Mouse (Mus musculus): ENCODE measurements around the gene Fut8.

The Fut8 gene

DNA sequence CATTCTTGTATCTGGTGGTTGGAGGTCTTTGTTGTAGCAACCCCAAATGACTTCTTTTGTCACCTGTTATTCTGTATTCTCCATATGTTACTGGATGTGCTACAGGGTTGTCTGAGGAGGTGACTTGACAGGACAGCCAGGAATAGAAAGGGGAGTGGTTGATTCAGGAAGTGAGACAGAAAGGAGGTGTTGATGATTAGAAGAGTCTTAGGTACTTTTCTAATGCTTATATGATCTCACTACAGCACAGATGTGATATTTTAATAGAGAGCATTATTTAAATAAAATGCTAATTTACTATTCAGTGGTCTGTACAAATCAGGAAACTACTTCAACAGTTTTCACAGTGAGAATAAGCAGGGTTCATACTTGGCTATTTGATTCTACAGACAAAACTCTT lies 71.6 kb downstream of the Fut8 start:
- no peak for DNase-seq

DNA sequence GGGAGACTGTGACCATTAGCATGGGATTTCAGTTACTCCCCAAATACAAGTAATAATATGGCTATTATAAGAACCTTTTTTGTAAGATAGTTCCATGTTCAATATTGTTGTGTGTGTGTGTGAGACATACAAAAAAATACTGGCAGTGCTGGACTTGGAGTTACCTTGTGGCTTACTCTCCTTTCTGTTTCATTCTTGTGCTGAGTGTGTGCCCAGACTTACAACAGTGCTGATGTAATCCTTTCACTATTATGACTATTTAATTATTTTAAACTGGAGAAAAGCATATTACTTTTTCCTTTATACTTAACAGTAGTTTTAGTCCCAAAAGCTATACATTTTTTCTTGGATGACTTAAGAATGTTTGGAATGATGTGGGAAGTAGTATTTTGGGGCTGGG lies 75.6 kb downstream of the Fut8 start:
- no peak for DNase-seq

DNA sequence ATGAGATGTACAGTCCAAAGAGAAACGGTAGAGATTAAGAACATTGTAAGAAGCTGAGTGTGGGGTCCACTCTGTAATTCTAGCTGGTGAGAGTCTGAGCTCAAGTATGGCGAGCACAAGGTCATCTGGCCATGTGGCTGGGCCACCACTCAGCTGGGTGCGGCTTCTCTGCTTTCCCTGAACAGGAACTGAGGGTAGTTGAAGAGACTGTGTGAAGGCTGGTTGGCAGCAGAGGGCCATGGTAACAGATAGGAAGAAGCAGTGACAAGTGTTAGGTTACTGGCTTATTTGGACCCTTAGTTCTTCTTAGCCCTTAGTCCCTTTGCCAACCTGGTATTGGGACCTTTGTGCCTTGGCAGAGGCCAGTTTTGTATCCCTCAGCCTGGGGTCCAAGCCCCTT lies 86.2 kb downstream of the Fut8 start:
- DNase-seq: no peak

DNA sequence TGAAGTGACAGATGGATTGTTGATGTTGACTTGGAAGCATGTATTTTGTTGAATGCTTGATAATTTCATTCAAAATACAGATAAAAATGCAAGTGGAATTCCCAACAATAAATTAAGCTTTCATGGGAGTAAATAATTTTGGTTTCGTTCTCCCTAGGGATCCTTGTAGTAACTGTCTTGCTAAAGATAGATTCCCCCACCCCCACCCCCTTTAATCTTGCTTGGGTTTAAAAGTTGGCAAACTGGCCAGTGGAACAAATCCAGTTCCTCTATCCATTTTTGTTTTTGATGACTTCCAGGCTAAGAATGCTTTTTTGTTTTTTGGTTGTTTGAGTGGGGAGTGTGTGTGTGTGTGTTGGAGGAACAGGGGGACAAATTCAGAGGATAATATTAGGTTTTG lies 108.6 kb downstream of the Fut8 start:
- DNase-seq: no peak

DNA sequence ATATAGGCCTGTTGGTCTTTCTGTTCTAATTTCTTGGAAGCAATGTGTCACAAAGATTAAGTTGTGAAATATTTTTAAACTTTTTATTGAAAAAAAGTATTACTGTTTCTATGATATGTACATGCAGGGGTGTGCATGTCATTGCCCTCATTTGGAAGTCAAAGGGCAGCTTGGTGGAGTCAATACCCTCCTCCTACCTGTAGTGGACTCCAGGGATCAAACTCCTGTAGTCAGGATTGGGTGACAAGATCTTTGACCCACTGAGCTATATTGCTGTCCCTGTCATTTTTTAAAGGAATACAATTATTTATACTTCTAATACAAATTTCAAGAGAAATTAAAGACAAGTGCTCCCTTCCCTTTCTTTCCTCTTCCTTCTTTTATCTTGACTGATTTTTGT lies 111.6 kb downstream of the Fut8 start:
- no peak for DNase-seq

DNA sequence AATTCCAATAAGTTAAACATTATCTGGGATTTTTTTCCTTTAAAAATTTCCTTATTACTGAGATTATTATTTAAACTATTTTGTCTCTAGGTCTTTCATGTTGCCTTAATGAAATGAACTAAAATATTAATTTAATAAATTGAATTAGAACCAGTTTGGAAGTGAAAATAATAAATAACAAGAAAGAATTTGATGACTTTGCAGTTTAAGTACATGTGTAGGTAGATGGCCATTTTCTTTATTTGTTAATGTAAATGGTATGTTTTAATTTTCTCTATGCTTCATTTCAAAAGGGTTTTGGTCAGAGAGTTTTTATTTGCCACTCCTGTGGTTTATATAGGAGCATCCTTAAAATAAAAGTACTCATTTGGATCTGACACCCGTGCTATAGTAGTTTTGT lies 177.8 kb downstream of the Fut8 start:
- DNase-seq: no peak

DNA sequence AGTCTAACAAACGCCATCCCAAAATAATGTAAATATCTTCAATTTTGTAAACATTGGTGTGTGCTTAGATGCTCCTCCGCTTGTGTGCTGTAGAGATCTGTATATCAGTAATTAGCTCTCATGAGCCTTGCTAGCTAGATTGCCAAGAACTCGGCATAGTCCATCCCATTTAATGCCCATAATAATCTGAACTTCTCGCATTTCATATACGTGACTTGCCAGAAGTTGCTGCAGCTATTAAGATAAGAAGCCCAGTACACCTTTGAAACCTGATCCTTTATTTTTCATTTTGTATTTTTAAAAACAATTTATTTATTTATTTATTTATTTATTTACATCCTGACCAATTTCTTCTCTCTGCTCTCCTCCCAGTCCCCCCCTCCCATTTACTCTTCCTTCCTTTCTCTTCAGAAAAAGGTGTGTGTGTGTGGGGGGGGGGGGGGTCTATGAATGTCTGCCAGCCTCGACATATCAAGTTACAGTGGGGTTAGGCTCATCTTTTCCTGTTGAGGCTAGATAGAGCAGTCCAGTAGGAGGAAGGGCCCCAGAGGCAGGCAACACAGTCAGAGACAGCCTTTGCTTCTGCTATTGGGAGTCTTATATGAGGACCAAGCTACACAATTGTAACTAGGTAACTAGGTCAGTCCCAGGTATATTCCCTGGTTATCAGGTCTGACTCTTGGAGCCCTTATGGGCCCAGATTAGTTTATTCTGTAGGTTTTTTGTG lies 183.9 kb downstream of the Fut8 start:
- no peak for DNase-seq

DNA sequence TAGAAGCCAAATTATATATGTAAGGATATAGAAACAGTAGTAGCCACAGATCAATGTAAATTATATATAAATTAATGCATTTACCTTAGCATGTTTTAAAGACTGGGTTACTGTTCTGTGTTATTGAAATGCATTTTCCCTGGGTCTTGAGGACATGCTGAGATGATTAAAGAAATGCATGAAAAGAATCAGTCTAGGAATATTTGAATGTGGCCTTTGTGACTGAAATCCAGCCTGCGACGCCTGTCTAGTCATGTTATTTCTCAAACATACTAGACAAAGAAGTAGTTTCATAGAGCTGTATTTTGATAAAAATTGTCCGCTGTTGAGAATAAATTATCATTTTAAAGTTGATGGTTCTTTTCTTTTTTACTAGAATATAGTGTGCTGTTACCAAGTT lies 188.2 kb downstream of the Fut8 start:
- DNase-seq: no peak

DNA sequence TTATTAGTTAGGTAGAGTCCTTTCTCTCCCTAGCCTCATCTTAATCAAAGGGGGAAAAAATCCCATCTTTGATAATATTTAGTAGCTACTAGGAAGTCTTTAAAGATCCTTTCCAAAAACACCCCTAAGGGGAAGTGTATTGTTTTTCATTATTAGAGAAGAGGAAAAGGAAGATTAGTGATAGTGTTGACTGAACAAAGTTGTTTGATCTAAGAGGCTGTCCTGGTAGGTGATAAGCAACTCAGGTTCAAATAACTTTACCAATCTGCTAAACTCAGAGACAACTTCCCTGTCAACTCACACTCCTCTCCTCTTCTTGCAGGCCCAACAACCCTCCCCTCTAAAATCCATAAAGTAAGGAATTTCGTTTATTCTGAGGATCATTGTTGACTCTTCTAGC lies 190.2 kb downstream of the Fut8 start:
- DNase-seq: no peak

DNA sequence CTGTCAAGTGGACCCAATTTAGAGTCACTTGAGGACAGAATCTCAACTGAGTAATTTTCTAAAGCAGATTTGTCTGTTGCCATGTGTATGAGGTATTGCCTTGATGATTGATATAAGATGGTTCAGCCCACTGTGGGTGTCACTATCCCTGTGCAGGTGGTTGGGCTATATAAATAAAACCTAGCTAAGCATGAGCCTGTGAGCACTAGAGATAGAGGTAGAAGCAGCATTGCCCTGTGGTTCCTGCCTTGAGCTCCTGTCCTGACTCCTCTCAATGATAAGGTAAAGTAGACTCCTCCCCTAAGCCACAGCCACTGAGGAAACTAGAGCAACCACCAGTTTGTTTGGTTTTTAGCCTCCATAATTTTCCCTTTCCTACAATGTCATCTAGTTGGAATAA lies 191.5 kb downstream of the Fut8 start:
- no peak for DNase-seq

DNA sequence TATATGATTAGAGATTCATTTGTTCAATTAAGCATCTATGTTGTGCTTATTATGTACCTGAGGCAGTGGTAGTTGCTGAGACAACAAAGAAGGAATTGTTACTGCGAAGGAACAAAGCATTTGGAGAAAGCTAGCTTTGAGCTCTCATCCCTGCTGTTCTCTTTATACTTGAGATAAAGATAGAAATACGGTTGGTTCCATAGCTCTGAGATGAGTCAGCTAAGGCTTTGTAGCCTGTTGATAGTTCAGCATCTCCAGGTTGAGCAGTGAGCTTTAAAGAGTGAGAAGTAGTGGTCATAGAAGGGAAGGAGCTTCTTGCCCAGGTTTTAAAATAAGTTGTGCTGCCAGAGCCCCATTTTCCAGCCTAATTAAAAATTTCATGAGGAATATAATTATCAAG lies 198.8 kb downstream of the Fut8 start:
- no peak for DNase-seq

DNA sequence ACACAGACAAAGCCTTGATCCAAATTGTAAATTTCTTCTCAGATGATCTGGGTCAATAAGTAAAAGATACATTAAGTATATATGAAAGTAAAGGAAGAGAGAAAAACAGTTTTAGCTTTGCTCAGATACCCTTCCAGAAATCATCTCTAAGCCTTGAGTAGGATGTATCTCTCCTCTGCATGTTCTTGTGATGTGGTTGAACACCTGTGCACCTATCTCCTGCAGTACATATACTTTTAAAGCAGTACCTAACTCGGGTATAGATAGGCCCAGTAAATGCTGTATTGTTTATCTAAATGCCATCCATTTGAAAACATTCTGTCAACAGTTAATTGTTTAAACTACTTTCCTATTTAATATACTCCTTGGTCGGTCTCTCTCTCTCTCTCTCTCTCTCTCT lies 212.9 kb downstream of the Fut8 start:
- DNase-seq: peak; percentile 20

DNA sequence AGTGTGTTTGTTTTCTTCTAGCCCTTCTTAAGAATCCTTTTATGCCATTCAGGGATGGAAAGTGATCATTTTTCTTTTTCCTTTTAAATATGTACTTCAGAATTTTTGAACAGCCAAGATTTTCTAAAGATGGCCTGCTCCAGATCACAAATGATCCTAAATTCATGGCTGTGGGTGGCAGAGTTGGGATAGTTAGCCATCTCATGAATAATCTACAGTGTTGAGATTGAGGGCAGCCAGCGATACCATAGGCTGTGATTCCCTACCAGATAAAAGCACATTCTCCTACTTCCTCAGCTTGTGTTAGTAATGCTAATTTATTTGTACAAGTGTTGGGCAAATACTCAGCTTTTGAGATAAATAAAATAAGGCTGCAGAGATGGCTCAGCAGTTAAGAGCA lies 228.3 kb downstream of the Fut8 start:
- no peak for DNase-seq

DNA sequence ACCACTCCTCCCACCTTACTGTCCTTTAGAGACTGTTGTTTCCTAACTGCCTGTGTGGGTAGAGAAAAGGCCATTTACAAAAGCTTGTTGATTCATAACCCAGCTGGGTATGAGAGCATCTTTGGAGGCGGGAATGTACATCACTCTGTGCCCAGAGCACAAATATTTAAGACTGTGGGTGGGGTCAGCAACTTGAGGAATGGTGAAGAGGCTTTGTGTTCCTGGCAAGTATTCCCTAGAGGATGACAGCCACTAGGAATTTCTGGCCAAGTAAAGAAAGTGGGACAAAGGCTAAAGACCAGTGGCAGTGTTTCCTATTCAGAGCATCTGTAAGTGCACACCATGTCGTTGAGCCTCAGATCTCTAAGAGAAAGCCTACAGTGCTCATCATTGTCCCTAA lies 242.0 kb downstream of the Fut8 start:
- DNase-seq: no peak

DNA sequence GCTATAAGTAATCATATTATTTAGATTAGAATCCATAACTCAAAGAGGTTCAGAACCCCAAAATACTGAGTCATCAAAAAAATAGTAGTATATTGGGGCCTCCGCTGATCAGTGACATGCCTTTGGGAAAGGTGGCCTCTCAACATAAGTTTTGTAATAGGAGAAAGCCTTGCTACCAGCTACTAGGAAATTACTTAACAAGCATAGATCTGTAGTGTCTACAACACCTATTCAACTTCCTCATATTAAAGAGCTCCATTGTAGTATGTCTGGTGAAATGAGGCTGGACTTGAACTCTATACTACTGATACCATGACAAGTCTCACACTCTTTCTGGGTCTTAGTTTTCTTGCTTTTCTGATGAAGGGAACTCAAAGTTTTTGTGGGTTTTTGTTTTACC lies 243.2 kb downstream of the Fut8 start:
- no peak for DNase-seq

DNA sequence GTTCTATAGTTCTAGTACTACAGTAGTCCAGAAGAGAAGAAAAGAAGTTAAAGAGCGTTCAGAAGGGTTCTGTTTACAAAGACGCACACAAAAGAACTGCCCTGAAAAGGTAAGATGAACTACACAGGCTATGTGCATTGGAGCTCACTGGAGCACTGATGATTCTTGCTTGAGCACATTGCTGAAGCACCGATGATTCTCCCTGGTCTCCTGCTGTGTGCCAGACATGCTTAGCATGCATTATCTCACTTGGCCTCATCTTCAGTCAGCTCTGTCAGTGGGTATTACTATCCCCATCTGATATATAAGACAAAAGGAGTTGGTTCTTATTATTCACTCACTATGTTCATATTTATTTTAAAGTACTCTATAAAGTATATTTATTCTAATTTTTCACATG lies 243.9 kb downstream of the Fut8 start:
- no peak for DNase-seq

DNA sequence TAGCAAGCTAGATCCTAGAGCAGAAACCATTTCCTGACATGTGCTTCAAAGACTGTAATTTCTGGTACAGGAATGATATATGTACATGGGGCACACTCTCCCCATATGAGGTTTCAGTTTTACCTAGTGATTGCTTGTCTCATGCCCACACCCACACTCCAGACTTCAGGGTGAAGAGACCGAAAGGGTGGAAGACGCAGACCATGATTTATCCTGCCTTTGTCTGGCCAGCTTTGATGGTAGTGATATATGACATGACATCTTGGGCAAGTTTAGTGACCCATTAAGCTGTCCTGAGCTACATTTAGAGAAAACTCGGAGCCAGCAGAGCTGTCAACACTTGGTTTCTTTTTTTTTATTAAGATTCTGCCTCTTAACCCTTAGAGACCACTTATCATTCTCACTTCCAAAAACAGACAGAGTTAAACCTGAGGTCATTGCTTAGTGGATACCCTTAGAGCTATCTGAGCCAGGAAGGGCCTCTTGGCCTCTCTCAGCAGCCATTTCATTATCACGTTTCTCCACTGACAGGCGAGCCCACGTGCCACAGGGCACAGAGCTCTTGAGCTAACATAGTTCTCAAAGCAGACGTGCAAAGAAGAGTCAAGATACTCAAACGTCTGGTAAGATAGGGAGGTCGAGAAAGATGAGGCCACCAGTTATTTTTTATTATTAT lies 245.4 kb downstream of the Fut8 start:
- DNase-seq: no peak

DNA sequence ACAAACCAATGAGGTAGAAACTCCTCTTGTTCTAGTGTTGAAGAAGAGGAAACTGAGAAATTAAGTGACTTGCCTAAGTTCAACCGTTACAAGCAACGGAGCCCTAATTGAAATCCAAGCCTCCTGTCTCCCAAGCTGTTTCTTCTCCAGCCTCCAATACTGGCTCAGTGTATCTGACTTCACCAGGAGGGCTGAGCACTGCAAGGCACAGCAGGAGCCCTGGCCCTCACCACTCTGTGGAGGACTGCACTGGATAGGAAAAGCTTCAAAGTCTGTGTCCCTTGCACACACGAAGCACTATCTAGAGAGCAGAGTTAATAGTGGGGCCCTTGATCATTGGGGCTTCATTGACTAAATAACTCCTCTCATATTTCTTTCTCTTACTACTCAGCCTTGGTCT lies 246.8 kb downstream of the Fut8 start:
- DNase-seq: no peak

DNA sequence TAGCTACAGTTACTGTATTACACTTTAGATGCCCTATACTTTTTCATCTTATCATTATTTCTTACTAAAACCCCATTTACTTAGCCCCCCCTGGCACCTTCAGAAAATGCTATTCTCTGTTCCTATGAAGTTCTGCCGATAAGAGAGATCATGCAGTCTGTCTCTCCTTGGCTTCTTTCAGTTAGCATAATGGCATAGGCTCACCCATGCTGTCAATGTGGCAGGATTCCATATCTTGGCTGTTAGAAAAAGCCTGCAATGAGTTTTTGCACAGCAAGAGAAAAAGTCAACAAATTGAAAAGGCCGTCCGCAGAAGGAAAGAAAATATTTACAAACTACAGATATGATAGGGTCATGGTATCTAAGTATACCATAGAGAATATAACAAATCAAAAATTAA lies 253.6 kb downstream of the Fut8 start:
- DNase-seq: no peak

DNA sequence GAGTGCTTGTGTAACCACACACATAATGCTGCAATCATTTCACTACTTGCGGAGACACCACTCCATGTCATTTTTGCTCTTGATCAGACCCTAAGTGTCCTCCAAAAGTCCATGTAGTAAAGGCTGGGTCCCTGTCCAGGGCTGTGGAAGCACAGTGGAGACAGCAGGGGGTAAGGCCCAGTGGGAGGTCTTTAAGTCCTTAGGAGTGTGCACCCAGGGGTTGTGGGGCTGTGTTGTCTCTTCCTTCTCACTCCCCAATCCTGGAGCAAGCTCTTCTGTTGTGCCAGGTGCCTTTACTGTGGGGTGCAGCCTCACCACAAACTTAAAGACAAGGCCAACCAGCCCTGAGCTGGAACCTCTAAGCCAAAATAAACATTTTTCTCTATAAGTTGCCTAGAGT lies 257.9 kb downstream of the Fut8 start:
- DNase-seq: peak; percentile 13

DNA sequence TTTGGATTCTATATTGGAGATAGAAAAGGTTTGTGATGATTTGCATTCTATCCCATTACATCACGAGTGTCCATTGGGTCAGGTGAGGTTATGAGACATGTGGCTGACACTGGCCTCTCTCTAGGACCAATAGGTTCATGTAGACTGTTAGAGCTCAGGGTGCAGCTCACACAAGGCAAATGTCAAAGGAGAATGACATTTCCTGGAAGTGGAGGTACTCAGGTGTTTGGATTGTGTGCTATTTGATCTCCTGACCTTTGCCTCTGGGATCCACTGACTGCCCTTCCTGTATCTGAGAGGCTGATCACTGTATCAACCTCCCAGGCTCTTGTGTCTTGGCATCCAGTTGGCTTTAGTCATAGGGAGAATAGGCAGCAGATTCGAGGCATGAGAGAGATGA lies 260.2 kb downstream of the Fut8 start:
- no peak for DNase-seq

DNA sequence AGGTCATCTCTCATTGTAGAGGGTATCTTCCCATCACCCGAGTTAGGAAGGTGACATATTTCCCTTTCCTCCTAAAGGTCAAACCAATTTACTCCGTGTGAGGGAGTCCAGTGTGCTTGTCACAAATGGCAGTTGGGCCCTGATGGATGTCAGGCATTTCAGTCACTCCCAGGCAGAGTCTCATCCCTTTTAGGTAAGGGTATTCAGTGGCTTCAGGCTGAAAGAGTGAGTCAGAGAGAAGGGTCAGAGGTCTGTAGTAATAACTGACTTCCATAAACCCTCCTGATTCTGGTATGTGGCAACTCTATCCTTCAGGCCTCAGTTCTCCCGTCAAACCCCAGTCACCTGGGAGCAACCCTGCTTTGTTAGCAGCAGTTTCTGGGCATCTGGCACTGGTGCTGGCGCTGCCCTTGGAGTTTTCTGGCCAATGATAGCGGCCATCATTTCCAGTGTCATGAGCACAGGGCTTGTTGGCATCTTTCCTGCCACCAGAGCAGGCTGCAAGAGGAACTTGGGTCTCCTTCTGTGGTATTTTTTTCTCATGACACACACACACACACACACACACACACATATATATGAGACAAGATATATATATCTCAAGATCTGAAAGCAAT lies 262.6 kb downstream of the Fut8 start:
- DNase-seq: no peak

DNA sequence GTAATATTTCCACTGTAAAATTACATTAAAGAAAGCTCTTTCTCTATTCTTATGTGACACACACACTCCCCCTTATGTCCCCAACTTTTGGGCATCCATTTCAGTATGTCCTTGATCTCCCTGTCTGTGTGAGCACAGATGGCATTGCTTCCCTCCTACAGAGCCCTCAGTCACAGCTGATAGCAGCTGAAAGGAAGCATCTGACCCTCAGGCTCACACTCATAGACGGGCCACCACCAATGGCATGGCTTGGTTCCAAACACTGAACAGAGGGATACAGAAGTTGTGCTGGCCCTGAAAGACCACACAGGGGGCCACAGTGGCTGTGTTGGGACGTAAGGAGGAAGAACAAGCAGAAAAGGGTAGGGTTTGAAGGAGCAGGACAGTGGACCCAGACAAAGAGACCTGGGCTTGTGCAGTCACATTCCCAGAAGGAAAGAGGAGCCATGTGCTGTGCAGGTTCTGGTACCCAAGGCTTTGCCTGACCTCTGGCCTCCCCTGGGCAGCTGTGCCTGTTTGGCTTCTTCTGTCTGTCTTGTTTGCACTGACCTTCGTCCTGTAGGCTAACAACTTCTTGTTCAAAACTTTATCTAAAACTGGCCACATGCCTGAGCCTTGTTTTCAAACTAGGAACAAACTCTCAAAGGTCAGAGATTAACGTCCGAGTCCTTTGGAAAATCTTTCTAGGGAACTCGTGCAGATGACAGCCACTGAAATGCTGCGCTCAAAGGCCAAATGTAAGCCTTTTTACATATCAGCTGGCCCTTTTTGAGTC lies 263.7 kb downstream of the Fut8 start:
- DNase-seq: no peak

DNA sequence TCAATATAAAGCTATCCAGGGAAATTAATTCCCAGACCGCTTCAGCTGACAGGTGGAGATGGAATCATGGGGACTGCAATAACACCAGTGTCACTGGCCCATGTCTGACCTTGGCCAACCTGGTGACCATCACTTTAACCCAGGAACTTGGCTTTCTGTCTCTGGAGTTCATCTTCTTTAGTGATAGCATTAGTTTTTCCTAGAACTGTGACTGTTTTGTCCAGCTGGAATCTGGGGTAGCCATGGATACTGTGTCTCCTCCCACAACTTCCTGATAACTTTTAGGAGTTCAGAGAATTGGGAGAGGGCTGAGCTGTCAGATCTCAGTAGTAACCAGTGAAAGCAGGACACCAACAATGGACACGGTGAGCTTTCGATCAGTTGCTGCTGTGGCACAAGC lies 264.3 kb downstream of the Fut8 start:
- no peak for DNase-seq
